Mouse (Mus musculus): Measurements from ENCODE around the gene Epha4. TPM values are rescaled to one million over a fixed set of nuclear protein-coding genes. Genes with fewer than 3 reads are reported as not detected.

The Epha4 gene
- 10 to 100 TPM; 21.9 to 26.5 TPM for total RNA-seq (2021)

- intact Hi-C loops (cut with DNase I), result loop anchor here (1.0 to 10.0 kb wide), 9 partner anchors 138 to 1862 kb away; no protein-coding TSS in a partner anchor
- peak; percentile 90 for DNase-seq
These were observed at the start of gene Epha4 for GRCm38 (mm10) chr1:77514963-77515650. TSS of gene Epha4 (minus strand) at chr1:77515088.

- intact Hi-C loops (cut with DNase I), result no loop called here
- no peak for DNase-seq
These were observed 41.3 kb upstream of the Epha4 start for GRCm38 (mm10) chr1:77556199-77556598.

GRCm38 (mm10) chr1:77551927-77552326 is 37.0 kb upstream of the Epha4 start:
- no peak for DNase-seq
- intact Hi-C loops (cut with DNase I), result no loop called here

GRCm38 (mm10) chr1:77545722-77546121 is 30.8 kb upstream of the Epha4 start:
- intact Hi-C loops (cut with DNase I), result no loop called here
- no peak for DNase-seq

- no peak for DNase-seq
- intact Hi-C loops (cut with DNase I), result no loop called here
These were observed 30.1 kb upstream of the Epha4 start for GRCm38 (mm10) chr1:77545035-77545434.

- DNase-seq, result no peak
- intact Hi-C loops (cut with DNase I), result no loop called here
These were observed 29.4 kb upstream of the Epha4 start for GRCm38 (mm10) chr1:77544279-77544678.

- no peak for DNase-seq
- intact Hi-C loops (cut with DNase I), result no loop called here
These were observed 25.1 kb upstream of the Epha4 start for GRCm38 (mm10) chr1:77539945-77540344.

- no peak for DNase-seq
- intact Hi-C loops (cut with DNase I), result no loop called here
These were observed 23.7 kb upstream of the Epha4 start for GRCm38 (mm10) chr1:77538559-77538958.

GRCm38 (mm10) chr1:77535905-77536304 is 21.0 kb upstream of the Epha4 start:
- DNase-seq, result peak in 1 of 2 experiments; percentile 20
- intact Hi-C loops (cut with DNase I), result no loop called here

GRCm38 (mm10) chr1:77532576-77533183 is 17.8 kb upstream of the Epha4 start:
- intact Hi-C loops (cut with DNase I), result no loop called here
- no peak for DNase-seq

GRCm38 (mm10) chr1:77531934-77532575 is 17.2 kb upstream of the Epha4 start:
- no peak for DNase-seq
- intact Hi-C loops (cut with DNase I), result no loop called here

GRCm38 (mm10) chr1:77525082-77525481 is 10.2 kb upstream of the Epha4 start:
- DNase-seq, result no peak
- intact Hi-C loops (cut with DNase I), result no loop called here

- DNase-seq, result no peak
- intact Hi-C loops (cut with DNase I), result no loop called here
These were observed 8.5 kb upstream of the Epha4 start for GRCm38 (mm10) chr1:77523354-77523753.

- intact Hi-C loops (cut with DNase I), result no loop called here
- DNase-seq, result no peak
These were observed 7.0 kb upstream of the Epha4 start for GRCm38 (mm10) chr1:77521640-77522539.

- DNase-seq, result no peak
- intact Hi-C loops (cut with DNase I), result loop anchor here (5.0 to 10.0 kb wide), 6 partner anchors 374 to 1704 kb away; no protein-coding TSS in a partner anchor
These were observed 3.8 kb upstream of the Epha4 start for GRCm38 (mm10) chr1:77518715-77519114.

GRCm38 (mm10) chr1:77516203-77516991 is 1.5 kb upstream of the Epha4 start:
- DNase-seq, result peak; percentile 94 to 98
- intact Hi-C loops (cut with DNase I), result loop anchor here (2.0 to 10.0 kb wide), 8 partner anchors 372 to 1702 kb away; no protein-coding TSS in a partner anchor

GRCm38 (mm10) chr1:77515651-77515981 is 728 bp upstream of the Epha4 start:
- DNase-seq, result peak in 1 of 2 experiments; percentile 49
- intact Hi-C loops (cut with DNase I), result loop anchor here (1.0 to 10.0 kb wide), 7 partner anchors 371 to 1862 kb away; no protein-coding TSS in a partner anchor

- intact Hi-C loops (cut with DNase I), result loop anchor here (5.0 to 10.0 kb wide), 7 partner anchors 137 to 1700 kb away; no protein-coding TSS in a partner anchor
- DNase-seq, result peak; percentile 57 to 72
These were observed 444 bp downstream of the Epha4 start for GRCm38 (mm10) chr1:77514325-77514962.

GRCm38 (mm10) chr1:77513959-77514324 is 946 bp downstream of the Epha4 start:
- DNase-seq, result no peak
- intact Hi-C loops (cut with DNase I), result loop anchor here (5.0 to 10.0 kb wide), 7 partner anchors 137 to 1699 kb away; no protein-coding TSS in a partner anchor

Data from heart, postnatal 36 days (tissue).